Mouse (Mus musculus): ENCODE data around the gene Rrp36.

Gene Rrp36

GRCm38 (mm10) chr17:46682654-46683389, 8.7 kb upstream of the Rrp36 start:
- DNase-seq: peak; percentile 62

- peak; percentile 69 for DNase-seq
These were observed 7.4 kb upstream of the Rrp36 start for GRCm38 (mm10) chr17:46681466-46682118.

DNA sequence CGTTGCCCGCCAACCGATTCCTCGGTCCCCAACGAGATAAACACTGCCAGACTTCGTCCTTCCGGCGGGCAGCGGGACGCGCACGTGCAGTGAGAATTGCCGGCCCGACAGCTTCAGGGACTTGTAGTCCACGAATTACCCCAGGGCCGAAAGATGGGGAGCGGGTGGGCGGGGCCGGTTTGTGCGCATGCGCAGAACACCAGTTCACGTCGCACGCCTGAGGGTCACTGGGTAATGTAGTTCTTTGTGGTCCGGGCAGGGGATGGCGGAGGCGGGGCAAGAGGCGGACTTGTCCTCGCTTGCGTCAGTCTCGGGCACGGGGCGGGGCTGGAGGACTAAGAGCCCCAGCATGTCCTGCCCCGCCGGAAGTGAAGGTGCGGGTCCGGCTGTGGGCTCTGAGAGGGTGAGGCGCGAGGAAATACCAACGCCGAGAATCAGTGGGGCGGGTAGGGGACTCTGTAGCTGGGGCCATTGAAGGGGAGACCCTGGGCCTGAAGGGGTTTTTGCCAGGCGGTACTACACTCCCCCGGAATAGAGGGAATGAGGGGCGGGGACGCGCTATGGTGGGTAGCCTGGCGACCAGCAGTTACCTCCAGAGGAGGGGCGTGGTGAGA, 6.7 kb upstream of the Rrp36 start, which contains the start of gene Klhdc3:
Klhdc3 (minus strand) TSS at position 155 of the 614 bp plus-strand sequence.
- DNase-seq: peak; percentile 99

DNA sequence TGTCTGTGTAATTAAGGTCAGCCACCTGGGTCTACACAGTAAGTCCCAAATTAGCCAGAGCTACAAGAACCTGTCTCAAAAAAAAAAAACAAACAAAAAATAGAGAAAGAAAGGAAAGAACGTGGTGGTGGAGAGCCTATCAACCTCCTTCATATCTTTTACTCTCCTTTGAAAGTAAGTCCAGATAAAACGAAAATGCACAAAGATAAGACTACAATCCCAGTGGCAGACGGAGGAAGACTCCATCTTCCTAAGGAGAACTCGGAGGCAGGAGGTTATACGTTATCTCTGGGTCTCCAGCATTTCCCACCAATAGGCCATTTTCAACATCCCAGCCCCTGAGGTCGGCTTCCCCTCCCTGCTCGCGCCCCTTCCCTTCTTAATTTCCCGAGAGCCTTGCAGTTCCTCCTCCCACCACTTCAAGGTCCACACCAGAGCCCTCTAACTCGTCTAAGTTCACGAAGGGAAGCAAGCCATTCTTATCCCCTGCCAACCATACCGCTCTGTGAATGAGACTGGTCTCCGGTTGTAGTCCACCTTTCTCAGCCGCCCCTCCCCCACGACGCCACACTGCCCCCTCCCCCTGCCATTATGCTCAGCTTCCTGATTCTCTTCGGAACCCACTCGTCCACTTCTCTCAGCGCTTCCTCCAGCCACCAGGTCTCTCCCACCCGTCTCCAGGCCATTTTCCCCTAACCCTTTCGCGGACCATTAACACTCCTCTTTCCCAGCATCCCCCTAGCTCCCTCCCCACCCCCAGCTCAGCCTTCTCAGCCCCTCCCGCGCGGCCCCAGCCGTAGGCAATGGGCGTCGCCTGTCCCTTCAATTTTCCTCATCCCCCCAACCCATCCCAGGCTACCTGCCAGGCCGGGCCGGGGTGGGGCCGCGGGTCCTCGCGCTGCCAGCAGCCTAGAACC, 5.9 kb upstream of the Rrp36 start:
- DNase-seq: no peak

DNA sequence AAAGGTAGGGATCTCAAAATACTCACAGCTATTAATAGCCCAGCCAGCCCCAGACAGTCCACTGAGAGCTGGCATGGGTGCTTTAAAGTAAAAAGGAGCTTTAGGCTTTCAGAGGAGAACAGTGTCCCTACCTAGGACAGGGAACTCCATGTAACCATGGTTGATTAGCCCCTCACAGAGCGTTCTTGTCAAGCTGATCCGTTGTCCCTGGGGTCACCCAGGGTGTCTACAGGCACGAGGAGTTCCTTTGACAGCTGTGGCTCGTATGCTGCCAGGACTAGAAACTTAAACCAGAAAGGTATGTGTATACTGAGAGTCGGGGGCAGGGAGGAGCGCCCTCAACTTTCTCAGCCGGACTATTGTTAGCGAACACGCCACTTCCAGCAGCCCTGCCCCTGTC, 4.8 kb upstream of the Rrp36 start:
- no peak for DNase-seq

DNA sequence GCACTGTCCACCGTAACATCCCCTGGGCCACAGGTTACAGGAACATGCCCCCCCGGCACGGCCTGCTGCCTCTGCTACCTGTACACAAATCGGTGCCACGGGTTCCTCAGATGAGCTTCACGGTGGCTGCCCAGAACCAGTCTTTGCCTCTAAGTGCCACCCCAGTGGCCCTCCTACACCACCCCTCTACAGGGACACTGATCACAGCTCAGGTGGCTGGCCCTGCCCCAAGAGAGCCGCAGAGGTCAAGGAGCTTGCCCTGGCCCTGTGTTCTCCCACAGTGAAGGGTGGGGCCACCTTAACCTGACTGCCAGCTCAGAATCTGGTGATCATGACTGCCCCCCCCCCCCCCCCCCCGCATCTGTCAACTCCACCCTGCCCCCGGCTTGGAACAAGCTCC, 4.3 kb upstream of the Rrp36 start, which contains the start of gene Mea1:
Mea1 (plus strand) TSS at position 378 of the 400 bp plus-strand sequence.
- DNase-seq: no peak

DNA sequence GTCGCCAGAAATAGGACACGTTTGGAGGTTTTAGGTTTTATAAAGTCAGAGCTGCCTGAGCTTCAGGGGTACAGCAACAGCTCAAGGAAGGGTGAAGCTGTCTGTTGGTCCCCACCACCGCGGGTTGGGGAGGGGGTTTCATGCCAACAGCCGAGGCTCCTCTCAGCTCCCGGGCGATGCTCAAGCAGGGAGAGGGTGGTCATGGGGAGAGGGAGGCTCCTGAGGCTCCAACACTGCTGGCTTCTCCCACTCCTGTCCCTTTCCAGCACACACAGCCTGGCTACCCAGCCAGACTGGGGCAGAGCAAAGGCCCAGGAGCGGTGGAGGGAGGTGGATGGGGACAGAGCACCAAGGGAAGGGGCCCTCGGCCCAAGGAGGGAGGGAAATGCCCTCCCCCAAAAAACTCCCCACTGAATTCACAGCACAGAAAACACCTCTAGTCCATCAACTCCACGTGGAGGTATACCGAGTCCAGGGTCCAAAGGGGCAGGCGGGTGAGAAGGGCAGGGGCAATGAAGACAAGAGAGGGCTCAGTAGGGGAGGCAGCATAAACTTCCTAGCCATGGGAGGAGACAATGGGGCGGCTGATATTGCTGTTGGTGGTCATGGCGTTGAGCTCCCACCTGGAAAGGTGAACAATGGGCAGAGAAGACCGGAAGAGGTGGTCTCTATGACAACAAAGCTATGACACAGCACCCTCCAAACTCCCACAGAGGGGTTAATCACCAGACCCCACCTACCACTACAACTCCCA, 555 bp upstream of the Rrp36 start:
- peak; percentile 62 for DNase-seq

GRCm38 (mm10) chr17:46669911-46670310, 4.2 kb downstream of the Rrp36 start:
- DNase-seq: no peak

- peak; percentile 28 for DNase-seq
These were observed 6.4 kb downstream of the Rrp36 start for GRCm38 (mm10) chr17:46667712-46668111.

- peak; percentile 87 for DNase-seq
These were observed 11.4 kb downstream of the Rrp36 start for GRCm38 (mm10) chr17:46662730-46663129.

DNA sequence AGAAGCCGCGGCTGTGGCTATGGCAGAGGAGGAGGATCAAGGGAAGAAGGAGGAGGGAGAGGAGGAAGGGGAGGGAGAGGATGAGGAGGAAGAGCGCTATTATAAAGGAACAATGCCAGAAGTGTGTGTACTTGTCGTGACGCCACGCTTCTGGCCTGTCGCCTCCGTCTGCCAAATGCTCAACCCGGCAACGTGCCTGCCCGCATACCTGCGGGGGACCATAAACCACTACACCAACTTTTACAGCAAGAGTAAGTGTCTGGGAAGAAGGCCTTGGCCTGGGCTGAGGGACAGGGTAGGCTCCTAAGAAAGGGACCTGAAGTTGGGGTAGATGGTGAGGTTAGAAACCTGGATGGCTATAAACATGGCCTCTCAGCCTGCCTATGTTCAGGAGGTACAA, 12.2 kb downstream of the Rrp36 start:
- DNase-seq: peak; percentile 80

- DNase-seq: peak; percentile 85
These were observed 12.8 kb downstream of the Rrp36 start for GRCm38 (mm10) chr17:46661351-46661750.

DNA sequence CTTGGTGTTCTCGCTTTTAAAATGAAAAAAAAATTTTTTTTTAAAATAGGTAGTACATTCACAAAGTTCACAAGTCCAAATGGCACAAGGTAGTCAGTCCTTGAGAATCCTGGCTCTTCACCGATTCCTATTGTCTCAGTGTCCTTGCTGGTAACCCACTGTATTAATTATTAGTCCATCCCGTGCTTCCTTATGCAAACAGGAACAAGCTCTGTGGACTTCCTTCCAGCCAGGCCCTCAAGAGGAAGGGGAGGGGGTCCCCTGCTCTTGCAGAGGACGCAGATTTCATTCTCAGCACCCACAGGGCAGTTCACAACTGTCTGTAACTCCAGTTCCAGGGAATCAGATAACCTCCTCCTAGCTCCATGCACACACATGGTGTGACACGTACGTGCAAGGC, 18.1 kb downstream of the Rrp36 start:
- DNase-seq: peak; percentile 16

GRCm38 (mm10) chr17:46651755-46652547, 22.2 kb downstream of the Rrp36 start:
- DNase-seq: peak; percentile 32

DNA sequence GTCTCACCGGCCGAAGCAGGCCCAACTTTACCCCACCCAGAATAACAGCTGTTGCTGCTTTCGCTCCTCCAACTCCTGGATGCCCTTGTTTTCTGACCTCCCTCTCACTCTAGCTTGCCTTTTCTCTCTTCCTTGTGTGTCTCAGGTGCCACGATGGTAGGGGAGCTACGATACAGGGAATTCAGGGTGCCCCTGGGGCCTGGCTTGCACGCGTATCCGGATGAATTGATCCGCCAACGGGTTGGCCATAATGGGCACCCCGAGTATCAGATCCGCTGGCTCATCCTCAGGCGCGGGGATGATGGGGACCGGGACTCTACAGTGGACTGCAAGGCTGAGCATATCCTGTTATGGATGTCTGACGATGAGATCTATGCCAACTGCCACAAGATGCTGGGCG, 22.9 kb downstream of the Rrp36 start:
- no peak for DNase-seq

- DNase-seq: peak; percentile 93
These were observed 23.7 kb downstream of the Rrp36 start, which contains the start of gene Cul7 for GRCm38 (mm10) chr17:46650232-46651031. Gene Cul7, plus strand, starts transcription at chr17:46650337.

DNA sequence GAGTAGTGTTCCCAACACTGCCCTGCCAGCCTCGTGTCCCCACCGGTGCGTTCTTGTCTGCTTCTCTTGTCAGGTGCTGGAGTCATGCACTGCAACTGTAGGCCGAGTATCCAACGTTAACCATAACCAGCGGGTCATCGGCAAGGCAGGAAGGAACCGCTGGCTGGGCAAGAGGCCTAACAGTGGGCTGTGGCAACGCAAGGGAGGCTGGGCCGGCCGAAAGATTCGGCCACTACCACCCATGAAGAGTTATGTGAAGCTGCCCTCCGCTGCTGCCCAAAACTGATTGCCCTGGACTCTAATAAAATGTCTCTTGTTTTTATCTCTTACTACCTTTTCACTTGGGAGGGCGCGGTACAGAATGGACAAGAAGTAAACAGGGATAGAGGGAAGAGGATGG, 24.3 kb downstream of the Rrp36 start:
- no peak for DNase-seq

GRCm38 (mm10) chr17:46648436-46648835, 25.7 kb downstream of the Rrp36 start:
- peak; percentile 62 for DNase-seq

DNA sequence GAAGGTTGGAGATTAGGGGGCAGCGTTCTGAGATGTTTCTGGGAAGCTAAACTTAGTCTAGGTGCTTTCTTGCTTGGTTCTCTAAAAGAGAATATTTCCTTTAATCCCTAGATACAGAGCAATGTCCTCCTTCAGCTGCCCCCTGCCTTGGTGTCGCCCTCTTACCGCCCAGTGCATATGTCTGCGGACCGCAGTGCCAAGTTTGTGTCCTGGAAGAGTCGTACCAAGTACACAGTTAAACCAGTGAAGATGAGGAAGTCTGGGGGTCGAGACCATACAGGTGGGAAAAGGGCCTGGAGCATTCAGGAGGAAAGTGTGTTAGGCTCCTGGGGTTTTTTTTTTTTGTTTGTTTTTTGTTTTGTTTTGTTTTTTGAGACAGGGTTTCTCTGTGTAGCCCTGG, 26.9 kb downstream of the Rrp36 start:
- no peak for DNase-seq

DNA sequence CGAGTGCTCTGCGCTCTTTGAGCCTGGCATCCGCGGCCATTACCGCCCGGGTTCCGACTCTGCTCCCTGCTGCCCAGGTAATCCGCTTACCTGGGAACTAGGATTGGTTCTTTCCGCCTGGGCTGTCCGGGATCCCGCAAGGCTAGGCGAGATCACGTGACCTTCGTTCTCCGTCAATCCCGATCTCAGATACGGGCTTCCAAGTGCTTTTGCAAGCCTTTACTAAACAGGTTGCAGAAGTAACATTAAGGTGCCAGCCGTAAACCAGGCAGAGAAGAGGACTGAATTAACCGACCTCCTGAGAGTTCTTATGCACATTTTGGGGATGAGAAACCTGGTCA, 27.9 kb downstream of the Rrp36 start:
- DNase-seq: no peak

Measured in cerebellum, adult 9-11 months (tissue).